Mouse (Mus musculus): ENCODE data around the gene AI464131. TPM values are rescaled to one million over a fixed set of nuclear protein-coding genes. Genes with fewer than 3 reads are reported as not detected.

The AI464131 gene
- 11.0 and 12.8 TPM in 2 replicates for polyA plus RNA-seq (2012; rRNA removed)

GRCm38 (mm10) chr4:41502986-41503412 lies at the start of gene AI464131:
AI464131 (minus strand) TSS chr4:41503076.

GRCm38 (mm10) chr4:41517233-41517632 lies 14.4 kb upstream of the AI464131 start, which contains the start of gene 1110017D15Rik:
1110017D15Rik (minus strand) TSS chr4:41517333.

GRCm38 (mm10) chr4:41464345-41465286 lies 38.3 kb downstream of the AI464131 start, which contains the start of the genes Kif24 and Nudt2:
Kif24 (minus strand) TSS chr4:41464887.
Nudt2 (plus strand) TSS chr4:41465151.

Other genes with a start within 250 kb of the AI464131 start
- gene Ubap2, start 227.9 kb downstream of the AI464131 start, polyA plus RNA-seq (2012; rRNA removed) = 77.6 and 78.5 TPM in 2 replicates
- 20.4 and 29.3 TPM in 2 replicates for gene Dcaf12, start 188.2 kb downstream of the AI464131 start, polyA plus RNA-seq (2012; rRNA removed)
- gene Ubap1, start 154.1 kb downstream of the AI464131 start, polyA plus RNA-seq (2012; rRNA removed) = 21.7 and 22.6 TPM in 2 replicates
- gene Kif24, start 38.2 kb downstream of the AI464131 start, polyA plus RNA-seq (2012; rRNA removed) = 1.3 and 1.6 TPM in 2 replicates
- gene Nudt2, start 37.9 kb downstream of the AI464131 start, polyA plus RNA-seq (2012; rRNA removed) = 9.8 and 11.4 TPM in 2 replicates
- 0.23 TPM in 1 of 2 replicates, not detected in the other for gene 1110017D15Rik, start 14.3 kb upstream of the AI464131 start, polyA plus RNA-seq (2012; rRNA removed)
- gene Fam219a, start 66.5 kb upstream of the AI464131 start, polyA plus RNA-seq (2012; rRNA removed) = 19.3 and 21.6 TPM in 2 replicates
- gene Dnaic1, start 66.7 kb upstream of the AI464131 start, polyA plus RNA-seq (2012; rRNA removed) = 10.2 and 10.7 TPM in 2 replicates
- gene Enho, start 137.2 kb upstream of the AI464131 start, polyA plus RNA-seq (2012; rRNA removed) = 30.3 and 41.0 TPM in 2 replicates
- 2.7 and 3.0 TPM in 2 replicates for gene Cntfr, start 194.0 kb upstream of the AI464131 start, polyA plus RNA-seq (2012; rRNA removed)
- gene Il11ra1, start 196.9 kb upstream of the AI464131 start, polyA plus RNA-seq (2012; rRNA removed) = 80.8 and 101 TPM in 2 replicates
- gene Rpp25l, start 210.5 kb upstream of the AI464131 start, polyA plus RNA-seq (2012; rRNA removed) = 71.4 and 75.4 TPM in 2 replicates
- 67.8 and 69.7 TPM in 2 replicates for gene Dctn3, start 220.1 kb upstream of the AI464131 start, polyA plus RNA-seq (2012; rRNA removed)
- gene Arid3c, start 228.1 kb upstream of the AI464131 start, polyA plus RNA-seq (2012; rRNA removed) = not detected in 2 replicates

Measured in colon, adult 2 months (tissue).